Mouse (Mus musculus): ENCODE measurements around the gene Casc3. TPM values are rescaled to one million over a fixed set of nuclear protein-coding genes. Genes with fewer than 3 reads are reported as not detected.

Casc3 gene
- total RNA-seq, 1 experiment from 2014 or later: 58.7 TPM

DNA sequence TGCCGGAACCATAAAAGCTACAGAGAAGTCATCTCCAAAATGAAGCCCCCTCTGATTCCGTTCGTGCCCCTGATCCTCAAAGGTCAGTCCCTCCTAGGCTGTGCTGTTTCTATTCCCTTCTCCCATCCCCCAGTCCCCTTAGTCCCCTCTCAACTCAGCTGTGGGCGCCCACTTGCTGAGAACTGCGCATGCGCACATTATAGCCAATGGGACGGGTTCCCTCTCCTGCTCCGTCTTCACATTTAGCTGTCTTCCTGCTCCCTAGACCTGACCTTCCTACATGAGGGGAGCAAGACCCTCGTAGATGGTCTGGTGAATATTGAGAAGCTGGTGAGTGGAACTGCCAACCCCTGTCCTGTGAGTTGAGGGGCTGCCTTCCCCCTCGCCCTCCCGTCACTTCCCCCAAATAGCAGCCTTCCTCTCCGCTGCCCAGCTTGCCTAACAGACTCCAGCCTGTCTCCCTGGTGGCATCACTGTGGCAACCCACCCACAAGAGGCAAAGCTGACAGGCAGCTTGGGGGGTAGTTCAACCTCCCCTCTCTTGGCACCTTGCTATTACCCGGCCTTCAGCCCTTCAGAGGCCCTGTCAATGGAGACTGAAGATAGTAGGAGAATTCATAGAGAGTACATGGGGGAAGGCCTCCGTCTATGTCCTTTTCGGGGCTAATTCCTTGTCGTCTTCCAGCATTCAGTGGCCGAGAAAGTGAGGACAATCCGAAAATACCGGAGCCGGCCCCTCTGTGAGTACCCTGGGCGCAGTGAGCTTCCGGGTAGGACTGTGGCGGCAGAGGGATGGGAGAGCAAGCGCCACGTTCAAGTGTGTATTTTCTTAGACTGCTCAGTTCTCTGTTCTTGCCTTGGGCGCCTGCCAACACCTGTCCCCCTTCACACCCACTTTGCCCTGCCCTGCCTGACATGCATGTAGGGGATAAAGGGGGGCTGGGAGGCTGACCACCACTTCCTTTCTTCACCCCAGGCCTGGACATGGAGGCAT lies 45.7 kb downstream of the Casc3 start:
- ATAC-seq (ENCODE audit: extremely low read depth, insufficient number of reproducible peaks, low FRiP score, poor library complexity, severe bottlenecking): no peak

GRCm38 (mm10) chr11:98854116-98854515 lies 49.4 kb downstream of the Casc3 start:
- ATAC-seq (ENCODE audit: extremely low read depth, insufficient number of reproducible peaks, low FRiP score, poor library complexity, severe bottlenecking): no peak

DNA sequence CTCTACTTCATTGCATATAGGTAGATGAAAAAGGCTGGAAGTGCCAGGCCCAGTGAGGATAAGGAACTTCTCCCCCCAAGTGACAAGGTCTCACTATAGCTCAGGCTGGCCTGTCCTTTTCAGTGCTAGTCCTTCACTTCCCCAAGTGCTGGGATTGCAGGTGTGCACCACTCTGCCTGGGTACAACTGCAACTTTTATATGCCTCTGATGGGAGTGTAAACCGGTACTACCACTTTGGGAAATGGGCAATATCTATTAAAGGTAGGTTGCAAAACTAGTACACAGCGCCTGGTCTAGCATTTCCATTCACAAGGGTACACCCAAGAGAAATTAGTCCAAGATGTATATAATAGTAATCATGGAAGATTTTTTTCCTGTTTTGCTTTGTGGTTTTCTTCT lies 50.0 kb downstream of the Casc3 start:
- no peak for ATAC-seq (ENCODE audit: extremely low read depth, insufficient number of reproducible peaks, low FRiP score, poor library complexity, severe bottlenecking)

GRCm38 (mm10) chr11:98858759-98859731 lies 54.3 kb downstream of the Casc3 start:
- ATAC-seq (ENCODE audit: extremely low read depth, insufficient number of reproducible peaks, low FRiP score, poor library complexity, severe bottlenecking): peak; percentile 52; the same call in 1 of the 2 replicates

DNA sequence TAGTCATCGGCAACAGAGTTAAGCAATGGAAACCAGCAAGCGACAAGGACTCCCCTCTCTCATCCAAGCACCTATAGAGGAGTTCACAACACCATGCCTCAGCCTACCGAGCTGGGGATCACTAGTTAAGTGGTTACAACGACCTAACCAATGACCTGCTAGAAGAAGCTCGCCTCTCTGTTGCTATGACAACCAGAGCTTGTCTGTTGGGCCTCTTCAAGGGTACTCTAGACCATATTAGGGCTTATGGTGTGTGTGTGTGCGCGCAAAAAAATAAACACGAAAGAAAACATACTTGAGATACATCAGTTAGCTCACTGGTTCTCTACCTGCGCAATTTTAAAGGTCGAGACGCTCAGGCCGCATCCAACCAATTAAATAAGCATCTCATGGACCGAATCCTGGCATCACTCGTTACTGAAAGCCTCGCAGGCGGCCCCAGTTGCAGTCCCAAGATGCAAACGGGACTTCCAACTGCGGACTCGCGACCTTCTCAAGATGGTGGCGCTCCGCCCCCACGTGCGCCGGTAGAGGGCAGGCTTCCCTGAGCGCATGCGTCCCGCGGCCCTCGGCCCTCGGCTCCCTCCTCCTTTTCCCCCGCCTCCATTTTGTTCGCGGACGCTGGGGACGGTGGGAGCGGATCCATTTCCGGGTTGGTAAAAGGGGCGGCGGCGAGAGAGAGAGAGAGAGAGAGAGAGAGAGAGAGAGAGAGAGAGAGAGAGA lies 58.5 kb downstream of the Casc3 start, which contains the start of gene Wipf2:
Gene Wipf2, plus strand, starts transcription at position 611 of the 723 bp plus-strand sequence.
- ATAC-seq (ENCODE audit: extremely low read depth, insufficient number of reproducible peaks, low FRiP score, poor library complexity, severe bottlenecking): peak; percentile 95

DNA sequence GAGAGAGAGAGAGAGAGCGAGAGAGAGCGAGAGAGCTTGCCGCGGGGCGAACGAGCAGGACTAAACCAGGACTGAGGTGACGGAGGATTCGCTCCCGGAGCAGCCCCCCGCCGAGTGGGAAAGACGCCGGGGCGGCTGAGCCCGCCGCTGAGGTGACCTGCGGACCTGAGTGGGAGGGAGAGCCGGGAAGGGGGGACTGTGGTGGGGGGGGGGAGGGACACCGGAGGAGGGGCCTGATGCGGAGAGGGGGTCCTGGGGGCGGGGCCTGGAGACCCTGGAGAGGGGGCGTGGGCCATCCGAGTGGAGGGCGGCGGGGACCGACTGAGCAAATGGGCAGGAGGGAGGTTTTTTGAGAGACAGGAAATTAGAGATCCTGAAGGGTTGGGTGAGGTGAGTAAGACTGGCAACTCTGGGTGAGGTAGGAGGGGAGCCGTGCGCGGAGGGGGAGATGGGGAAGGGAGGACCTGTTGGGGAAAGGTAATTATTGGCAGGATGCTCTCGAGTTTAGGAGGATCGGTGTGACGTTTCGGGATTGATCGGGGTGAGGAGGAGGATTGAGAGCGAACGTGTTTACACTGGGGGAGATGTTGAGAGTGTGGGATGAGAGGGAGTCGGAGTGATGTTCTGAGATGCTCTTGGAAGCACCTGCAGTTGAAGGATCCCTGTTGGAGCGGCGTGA lies 59.2 kb downstream of the Casc3 start:
- ATAC-seq (ENCODE audit: extremely low read depth, insufficient number of reproducible peaks, low FRiP score, poor library complexity, severe bottlenecking): peak; percentile 14; the same call in 1 of the 2 replicates

DNA sequence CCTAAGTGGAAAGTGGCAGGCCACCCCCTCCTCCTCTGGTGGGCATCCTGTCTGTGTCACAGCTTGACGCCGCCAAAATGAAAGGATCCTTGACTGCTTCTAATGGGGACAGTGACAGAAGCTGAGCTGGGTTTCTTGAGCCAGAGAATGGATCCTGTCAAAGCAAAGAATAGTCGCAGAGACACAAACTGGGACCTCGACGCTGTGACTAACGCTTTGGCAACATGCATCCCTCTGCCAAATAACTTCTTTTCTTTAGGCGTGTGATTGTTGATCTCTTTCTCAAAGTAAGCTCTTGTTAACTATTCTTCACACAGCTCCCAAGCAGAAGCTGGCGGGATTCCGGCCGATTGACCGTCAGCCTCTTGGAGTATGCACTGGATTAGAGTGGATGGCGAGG lies 62.6 kb downstream of the Casc3 start:
- no peak for ATAC-seq (ENCODE audit: extremely low read depth, insufficient number of reproducible peaks, low FRiP score, poor library complexity, severe bottlenecking)

GRCm38 (mm10) chr11:98869906-98870305 lies 65.2 kb downstream of the Casc3 start:
- ATAC-seq (ENCODE audit: extremely low read depth, insufficient number of reproducible peaks, low FRiP score, poor library complexity, severe bottlenecking): no peak

- ATAC-seq (ENCODE audit: extremely low read depth, insufficient number of reproducible peaks, low FRiP score, poor library complexity, severe bottlenecking): no peak
These were observed 66.1 kb downstream of the Casc3 start for GRCm38 (mm10) chr11:98870791-98871190.

- ATAC-seq (ENCODE audit: extremely low read depth, insufficient number of reproducible peaks, low FRiP score, poor library complexity, severe bottlenecking): no peak
These were observed 66.7 kb downstream of the Casc3 start for GRCm38 (mm10) chr11:98871416-98871815.

GRCm38 (mm10) chr11:98872040-98872439 lies 67.3 kb downstream of the Casc3 start:
- no peak for ATAC-seq (ENCODE audit: extremely low read depth, insufficient number of reproducible peaks, low FRiP score, poor library complexity, severe bottlenecking)

DNA sequence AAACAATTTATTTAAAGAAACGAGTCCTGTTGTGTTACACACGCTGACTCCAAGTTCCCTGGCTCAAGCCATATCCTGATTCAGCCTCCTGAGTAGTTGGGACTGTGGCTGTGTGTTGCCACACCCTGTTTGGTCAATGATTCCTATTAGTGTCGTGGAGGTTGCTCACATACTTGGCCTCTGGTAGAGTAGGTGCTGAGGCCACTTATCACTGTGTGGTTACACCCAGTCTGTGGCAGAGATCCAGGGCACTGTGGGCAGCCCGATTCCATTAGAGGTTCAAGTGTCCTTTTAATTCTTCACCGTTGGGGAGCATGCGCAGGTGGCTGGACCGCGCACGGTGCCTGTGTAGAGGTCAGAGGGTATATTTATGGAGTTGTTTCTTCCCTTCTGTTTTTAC lies 69.2 kb downstream of the Casc3 start:
- ATAC-seq (ENCODE audit: extremely low read depth, insufficient number of reproducible peaks, low FRiP score, poor library complexity, severe bottlenecking): no peak

- no peak for ATAC-seq (ENCODE audit: extremely low read depth, insufficient number of reproducible peaks, low FRiP score, poor library complexity, severe bottlenecking)
These were observed 72.3 kb downstream of the Casc3 start for GRCm38 (mm10) chr11:98877001-98877400.

Other genes starting within 250 kb of the Casc3 start
- gene Ormdl3, start 217.5 kb upstream of the Casc3 start, total RNA-seq (2017): 18.6 and 23.8 TPM in 2 replicates
- gene Lrrc3c, start 206.6 kb upstream of the Casc3 start, total RNA-seq (2017): not detected in 2 replicates
- gene Gm12355, start 179.2 kb upstream of the Casc3 start, total RNA-seq (2017): not detected in 2 replicates
- gene Gsdma3, start 178.5 kb upstream of the Casc3 start, total RNA-seq (2017): not detected in 2 replicates
- gene Gsdma2, start 158.1 kb upstream of the Casc3 start, total RNA-seq (2017): not detected in 2 replicates
- gene Gsdma, start 140.6 kb upstream of the Casc3 start, total RNA-seq (2017): not detected in 2 replicates
- 33.2 and 37.8 TPM in 2 replicates for gene Psmd3, start 122.4 kb upstream of the Casc3 start, total RNA-seq (2017)
- not detected in 2 replicates for gene Csf3, start 103.6 kb upstream of the Casc3 start, total RNA-seq (2017)
- 14.9 and 21.3 TPM in 2 replicates for gene Med24, start 75.5 kb upstream of the Casc3 start, total RNA-seq (2017)
- gene Thra, start 64.3 kb upstream of the Casc3 start, total RNA-seq (2017): 7.9 and 8.7 TPM in 2 replicates
- 0.47 and 1.8 TPM in 2 replicates for gene Nr1d1, start 29.6 kb upstream of the Casc3 start, total RNA-seq (2017)
- 191 TPM in 2 replicates for gene Msl1, start 9.4 kb upstream of the Casc3 start, total RNA-seq (2017)
- 0.58 and 0.61 TPM in 2 replicates for gene Rapgefl1, start 31.9 kb downstream of the Casc3 start, total RNA-seq (2017)
- 13.4 and 16.2 TPM in 2 replicates for gene Wipf2, start 58.7 kb downstream of the Casc3 start, total RNA-seq (2017)
- 2.0 and 2.2 TPM in 2 replicates for gene Cdc6, start 102.9 kb downstream of the Casc3 start, total RNA-seq (2017)
- gene Rara, start 122.9 kb downstream of the Casc3 start, total RNA-seq (2017): 131 and 135 TPM in 2 replicates
- gene Gjd3, start 178.1 kb downstream of the Casc3 start, total RNA-seq (2017): not detected in 2 replicates
- 2.9 and 5.2 TPM in 2 replicates for gene Top2a, start 219.3 kb downstream of the Casc3 start, total RNA-seq (2017)
- 11.4 and 18.8 TPM in 2 replicates for gene Igfbp4, start 236.3 kb downstream of the Casc3 start, total RNA-seq (2017)

Data from neutrophil, adult 5-6 weeks (primary cell).